Mouse (Mus musculus): ENCODE measurements at regions not wholly inside any gene's neighbourhood (a gene's known extent, or its start where the extent isn't known, plus 50 kb on each side); places are given as distances from the start of the nearest gene placed in this dataset.

DNA sequence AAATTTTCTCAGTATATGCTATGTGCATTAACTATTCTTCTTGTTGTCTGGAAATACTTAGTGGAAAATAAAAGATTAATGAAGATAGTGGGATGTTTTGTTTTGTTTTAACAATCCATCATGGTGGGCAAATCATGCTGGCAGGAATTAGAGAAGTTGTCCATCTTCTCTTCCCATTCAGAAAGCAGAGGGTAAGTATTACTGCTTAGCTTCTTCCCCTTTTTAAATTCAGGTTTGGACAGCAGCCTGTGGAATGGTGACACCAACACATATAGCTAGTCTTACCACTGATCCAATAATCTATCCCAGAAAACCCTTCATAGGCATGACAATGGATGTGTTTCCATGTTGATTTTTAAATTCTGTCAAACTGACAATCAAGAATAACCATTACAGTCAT, 467.9 kb upstream of the Mef2c start:
- TF ChIP-seq CTCF (IDR thresholded peaks at IDR 0.05; ENCODE audit: extremely low read depth, insufficient read depth, insufficient read length, insufficient replicate concordance), result no peak
- TF ChIP-seq POLR2A (IDR thresholded peaks at IDR 0.05; ENCODE audit: low read depth, low read length), result no peak

Measured in spleen, adult 2 months (tissue).